Mouse (Mus musculus): Measurements from ENCODE around the gene Pabpc4l. TPM values are rescaled to one million over a fixed set of nuclear protein-coding genes. Genes with fewer than 3 reads are reported as not detected.
"Not testable (repeated sequence)": the region's sequence is repeated elsewhere in the genome, so short reads cannot be mapped to it uniquely, and the experiment has no call there.

Gene Pabpc4l
- not detected in 2 replicates for polyA plus RNA-seq (2012)

GRCm38 (mm10) chr3:46447481-46448265 lies at the start of gene Pabpc4l:
Gene Pabpc4l, minus strand, starts transcription at chr3:46448219.
- TF ChIP-seq GATA1 (IDR thresholded peaks at IDR 0.05; ENCODE audit: low read length) (no peak), TAL1 (IDR thresholded peaks at IDR 0.05; ENCODE audit: low read length) (no peak)
- Histone ChIP-seq H3K9me3 (ENCODE audit: control insufficient read depth, low read length) (no peaks in the 10 kb centered on the region), H3K27me3 (ENCODE audit: control insufficient read depth) (no peaks in the 10 kb centered on the region), H3K4me3 (replicated peaks) (peak within 1 kb of the TSS; percentile 38), H3K36me3 (ENCODE audit: control insufficient read depth) (no peaks in the 10 kb centered on the region), H3K4me1 (ENCODE audit: control insufficient read depth) (no peaks in the 10 kb centered on the region)

- Histone ChIP-seq H3K4me3 (replicated peaks) (no peak overlapping the region), H3K36me3 (ENCODE audit: control insufficient read depth) (no peaks in the 10 kb centered on the region), H3K9me3 (ENCODE audit: control insufficient read depth, low read length) (no peaks in the 10 kb centered on the region), H3K27me3 (ENCODE audit: control insufficient read depth) (no peaks in the 10 kb centered on the region), H3K4me1 (ENCODE audit: control insufficient read depth) (no peaks in the 10 kb centered on the region)
- TF ChIP-seq TAL1 (IDR thresholded peaks at IDR 0.05; ENCODE audit: low read length): no peak
- TF ChIP-seq GATA1 (IDR thresholded peaks at IDR 0.05; ENCODE audit: low read length): no peak
These were observed 42.9 kb upstream of the Pabpc4l start for GRCm38 (mm10) chr3:46490989-46491259.

- no peaks in the 10 kb centered on the region for H3K9me3 ChIP-seq (ENCODE audit: control insufficient read depth, low read length)
- no peaks in the 10 kb centered on the region for H3K4me1 ChIP-seq (ENCODE audit: control insufficient read depth)
- TF ChIP-seq GATA1 (IDR thresholded peaks at IDR 0.05; ENCODE audit: low read length) (no peak), TAL1 (IDR thresholded peaks at IDR 0.05; ENCODE audit: low read length) (no peak)
- no peaks in the 10 kb centered on the region for H3K36me3 ChIP-seq (ENCODE audit: control insufficient read depth)
- no peaks in the 10 kb centered on the region for H3K27me3 ChIP-seq (ENCODE audit: control insufficient read depth)
- H3K4me3 ChIP-seq (replicated peaks): no peak overlapping the region
These were observed 42.3 kb upstream of the Pabpc4l start for GRCm38 (mm10) chr3:46490132-46490988.

- H3K36me3 ChIP-seq (ENCODE audit: control insufficient read depth); H3K4me1 ChIP-seq (ENCODE audit: control insufficient read depth); H3K9me3 ChIP-seq (ENCODE audit: control insufficient read depth, low read length); H3K27me3 ChIP-seq (ENCODE audit: control insufficient read depth); H3K4me3 ChIP-seq (replicated peaks): not testable (repeated sequence)
These were observed 38.1 kb upstream of the Pabpc4l start for GRCm38 (mm10) chr3:46486091-46486490.

- Histone ChIP-seq H3K4me3 (replicated peaks) (no peak overlapping the region), H3K27me3 (ENCODE audit: control insufficient read depth) (no peaks in the 10 kb centered on the region), H3K36me3 (ENCODE audit: control insufficient read depth) (no peaks in the 10 kb centered on the region), H3K4me1 (ENCODE audit: control insufficient read depth) (no peaks in the 10 kb centered on the region), H3K9me3 (ENCODE audit: control insufficient read depth, low read length) (no peaks in the 10 kb centered on the region)
- no peak for TF ChIP-seq GATA1 (IDR thresholded peaks at IDR 0.05; ENCODE audit: low read length)
- no peak for TF ChIP-seq TAL1 (IDR thresholded peaks at IDR 0.05; ENCODE audit: low read length)
These were observed 180 bp upstream of the Pabpc4l start for GRCm38 (mm10) chr3:46448266-46448532.

GRCm38 (mm10) chr3:46431416-46431815 lies 16.6 kb downstream of the Pabpc4l start:
- no peak for TF ChIP-seq TAL1 (IDR thresholded peaks at IDR 0.05; ENCODE audit: low read length)
- no peak for TF ChIP-seq GATA1 (IDR thresholded peaks at IDR 0.05; ENCODE audit: low read length)
- Histone ChIP-seq H3K27me3 (ENCODE audit: control insufficient read depth) (no peaks in the 10 kb centered on the region), H3K36me3 (ENCODE audit: control insufficient read depth) (no peaks in the 10 kb centered on the region), H3K4me3 (replicated peaks) (no peak overlapping the region), H3K9me3 (ENCODE audit: control insufficient read depth, low read length) (no peaks in the 10 kb centered on the region), H3K4me1 (ENCODE audit: control insufficient read depth) (no peaks in the 10 kb centered on the region)
